Mouse (Mus musculus): ENCODE results near the gene H13. TPM values are rescaled to one million over a fixed set of nuclear protein-coding genes. Genes with fewer than 3 reads are reported as not detected.

H13 gene
- total and polyA plus RNA-seq, 3 experiments = 116 to 175 (median 137) TPM

GRCm38 (mm10) chr2:152652901-152653620, 16.2 kb upstream of the H13 start:
- no peak overlapping the region for H3K9ac ChIP-seq (ENCODE audit: insufficient read depth, low read depth)
- no peaks in the 10 kb centered on the region for H3K36me3 ChIP-seq (replicated peaks in 1 of 2; ENCODE audit: control insufficient read depth in 1 of 2, insufficient read depth in 1 of 2, low read length in 1 of 2)
- in situ Hi-C loops (cut with MboI; ENCODE audit: low pct_ligation_motif_present, low pct_unique_long_range_greater_than_20kb, low sequenced_read_pairs) = no loop called here
- no peak for TF ChIP-seq MEF2A (IDR thresholded peaks at IDR 0.05; ENCODE audit: borderline replicate concordance, low read depth, low read length)
- TF ChIP-seq MAX (IDR thresholded peaks at IDR 0.05; ENCODE audit: low read length) = no peak
- TF ChIP-seq MYC (IDR thresholded peaks at IDR 0.05; ENCODE audit: low read depth, low read length) = no peak
- no peak for TF ChIP-seq CHD2 (IDR thresholded peaks at IDR 0.05; ENCODE audit: low read length)
- TF ChIP-seq USF1 (IDR thresholded peaks at IDR 0.05; ENCODE audit: low read depth, low read length) = no peak
- no peak for TF ChIP-seq UBTF (IDR thresholded peaks at IDR 0.05; ENCODE audit: low read depth, low read length)
- no peak for TF ChIP-seq KAT2A (IDR thresholded peaks at IDR 0.05; ENCODE audit: insufficient replicate concordance, low read length)
- no peak for TF ChIP-seq POLR2A (IDR thresholded peaks at IDR 0.05; ENCODE audit: low read depth, low read length)
- TF ChIP-seq ZNF384 (IDR thresholded peaks at IDR 0.05; ENCODE audit: low read depth, low read length) = no peak
- no peak for TF ChIP-seq ETS1 (conservative IDR thresholded peaks at IDR 0.05; ENCODE audit: low read depth, low read length)
- dilution Hi-C loops (cut with MboI; ENCODE audit: extremely low pct_ligation_motif_present, extremely low pct_unique_long_range_greater_than_20kb, low sequenced_read_pairs) = no loop called here
- H3K9me3 ChIP-seq (replicated peaks; ENCODE audit: low read length) = peaks cover under 1% of the 10 kb centered on the region
- H3K27me3 ChIP-seq (replicated peaks) = no peaks in the 10 kb centered on the region
- no peak overlapping the region for H3K27ac ChIP-seq (ENCODE audit: insufficient read depth, low read depth)
- no peak for DNase-seq (ENCODE audit: extremely low read depth)
- H3K4me1 ChIP-seq (ENCODE audit: control insufficient read depth in 1 of 2, insufficient read depth in 2 of 2) = peaks cover 6 to 8% of the 10 kb centered on the region in 2 experiments; a peak in 2 of 4 replicates
- no peak overlapping the region for H3K4me2 ChIP-seq (ENCODE audit: insufficient read depth, low read depth, poor library complexity, severe bottlenecking)
- no peaks in the 10 kb centered on the region for H3K79me2 ChIP-seq (replicated peaks; ENCODE audit: control insufficient read depth, extremely low read depth, insufficient read depth, poor library complexity, severe bottlenecking)
- no peak overlapping the region for H3K4me3 ChIP-seq (replicated peaks in 1 of 3; ENCODE audit: low read depth in 2 of 3, low read length in 2 of 3, poor library complexity in 1 of 3)

GRCm38 (mm10) chr2:152653874-152654715, 15.2 kb upstream of the H13 start:
- Histone ChIP-seq H3K27me3 (replicated peaks) (no peaks in the 10 kb centered on the region), H3K4me3 (replicated peaks in 1 of 3; ENCODE audit: low read depth in 2 of 3, low read length in 2 of 3, poor library complexity in 1 of 3) (no peak overlapping the region), H3K4me1 (ENCODE audit: control insufficient read depth in 1 of 2, insufficient read depth in 2 of 2) (peaks cover 6 to 8% of the 10 kb centered on the region in 2 experiments; a peak in 2 of 4 replicates), H3K4me2 (ENCODE audit: insufficient read depth, low read depth, poor library complexity, severe bottlenecking) (no peak overlapping the region), H3K9ac (ENCODE audit: insufficient read depth, low read depth) (no peak overlapping the region), H3K79me2 (replicated peaks; ENCODE audit: control insufficient read depth, extremely low read depth, insufficient read depth, poor library complexity, severe bottlenecking) (no peaks in the 10 kb centered on the region), H3K27ac (ENCODE audit: insufficient read depth, low read depth) (no peak overlapping the region), H3K9me3 (replicated peaks; ENCODE audit: low read length) (peaks cover 2% of the 10 kb centered on the region), H3K36me3 (replicated peaks in 1 of 2; ENCODE audit: control insufficient read depth in 1 of 2, insufficient read depth in 1 of 2, low read length in 1 of 2) (no peaks in the 10 kb centered on the region)
- in situ Hi-C loops (cut with MboI; ENCODE audit: low pct_ligation_motif_present, low pct_unique_long_range_greater_than_20kb, low sequenced_read_pairs) = no loop called here
- no peak for DNase-seq (ENCODE audit: extremely low read depth)
- dilution Hi-C loops (cut with MboI; ENCODE audit: extremely low pct_ligation_motif_present, extremely low pct_unique_long_range_greater_than_20kb, low sequenced_read_pairs) = no loop called here
- TF ChIP-seq TBP (conservative IDR thresholded peaks at IDR 0.05; ENCODE audit: low read depth, low read length) (no peak), BHLHE40 (IDR thresholded peaks at IDR 0.05; ENCODE audit: low read depth, low read length) (no peak), IRF4 (IDR thresholded peaks at IDR 0.05; ENCODE audit: low read depth, low read length) (no peak), EP300 (IDR thresholded peaks at IDR 0.05; ENCODE audit: low read length) (no peak), KAT2A (IDR thresholded peaks at IDR 0.05; ENCODE audit: insufficient replicate concordance, low read length) (no peak), USF2 (conservative IDR thresholded peaks at IDR 0.05; ENCODE audit: low read depth, low read length) (no peak), SIN3A (IDR thresholded peaks at IDR 0.05; ENCODE audit: low read length) (no peak), ZNF384 (IDR thresholded peaks at IDR 0.05; ENCODE audit: low read depth, low read length) (no peak), GABPA (IDR thresholded peaks at IDR 0.05; ENCODE audit: insufficient replicate concordance, low read depth, low read length) (no peak), RCOR1 (conservative IDR thresholded peaks at IDR 0.05; ENCODE audit: low read depth, low read length) (no peak), NELFE (IDR thresholded peaks at IDR 0.05; ENCODE audit: low read depth, low read length) (no peak), E2F4 (IDR thresholded peaks at IDR 0.05; ENCODE audit: insufficient replicate concordance, low read depth, low read length) (no peak), ELF1 (IDR thresholded peaks at IDR 0.05; ENCODE audit: low read depth, low read length) (no peak), CHD2 (IDR thresholded peaks at IDR 0.05; ENCODE audit: low read length) (no peak), USF1 (IDR thresholded peaks at IDR 0.05; ENCODE audit: low read depth, low read length) (no peak), NRF1 (IDR thresholded peaks at IDR 0.05; ENCODE audit: low read depth, low read length) (no peak), ZC3H11A (IDR thresholded peaks at IDR 0.05; ENCODE audit: low read depth, low read length) (no peak), SMC3 (IDR thresholded peaks at IDR 0.05; ENCODE audit: low read depth, low read length) (no peak), MYC (IDR thresholded peaks at IDR 0.05; ENCODE audit: low read depth, low read length) (no peak), POLR2AphosphoS2 (IDR thresholded peaks at IDR 0.05; ENCODE audit: low read depth, low read length) (no peak)
